Mouse (Mus musculus): ENCODE data around the gene Phc3. TPM values are rescaled to one million over a fixed set of nuclear protein-coding genes. Genes with fewer than 3 reads are reported as not detected.

Gene Phc3
- polyA plus RNA-seq (2012; rRNA removed): 22.5 and 23.5 TPM in 2 replicates

GRCm38 (mm10) chr3:30969104-30969581, at the start of gene Phc3:
Phc3 (minus strand) TSS chr3:30969415.
- DNase-seq (ENCODE audit: extremely low spot score in 1 of 2, low spot score in 1 of 2): peak; percentile 85 to 93

GRCm38 (mm10) chr3:31017652-31018051, 48.4 kb upstream of the Phc3 start:
- DNase-seq (ENCODE audit: extremely low spot score in 1 of 2, low spot score in 1 of 2): no peak

DNA sequence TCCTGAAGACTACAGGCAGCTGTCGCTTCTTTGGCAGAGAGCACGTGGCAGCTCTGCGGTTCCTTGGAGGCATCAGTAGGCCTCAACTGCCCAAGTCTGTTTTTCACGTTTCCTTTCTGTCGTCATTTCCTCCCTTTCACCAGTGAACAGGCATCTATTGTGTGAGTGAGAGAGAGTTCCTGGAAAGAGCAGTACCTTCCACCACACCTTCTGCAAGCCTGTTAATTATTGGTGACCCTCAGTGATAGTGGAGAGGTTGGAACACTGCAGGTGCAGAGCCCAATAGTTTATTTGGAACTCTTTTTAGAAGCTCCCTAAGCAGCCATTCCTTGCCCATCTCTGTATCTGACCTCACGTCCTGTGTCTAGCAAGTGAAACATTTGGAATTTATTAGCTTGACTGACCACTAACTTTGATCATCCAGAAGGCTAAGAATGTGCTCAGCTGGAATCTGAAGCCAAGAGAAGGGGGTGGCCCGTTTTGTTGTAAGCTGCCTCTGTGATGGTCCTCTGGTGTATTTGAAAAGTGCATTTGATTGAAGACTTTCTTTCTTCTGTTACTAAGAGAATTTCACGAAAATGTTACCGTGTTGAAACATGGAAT, 47.5 kb upstream of the Phc3 start:
- no peak for DNase-seq (ENCODE audit: extremely low spot score in 1 of 2, low spot score in 1 of 2)

GRCm38 (mm10) chr3:31015682-31016443, 46.6 kb upstream of the Phc3 start:
- no peak for DNase-seq (ENCODE audit: extremely low spot score in 1 of 2, low spot score in 1 of 2)

- DNase-seq (ENCODE audit: extremely low spot score in 1 of 2, low spot score in 1 of 2): no peak
These were observed 45.2 kb upstream of the Phc3 start for GRCm38 (mm10) chr3:31014374-31014773.

DNA sequence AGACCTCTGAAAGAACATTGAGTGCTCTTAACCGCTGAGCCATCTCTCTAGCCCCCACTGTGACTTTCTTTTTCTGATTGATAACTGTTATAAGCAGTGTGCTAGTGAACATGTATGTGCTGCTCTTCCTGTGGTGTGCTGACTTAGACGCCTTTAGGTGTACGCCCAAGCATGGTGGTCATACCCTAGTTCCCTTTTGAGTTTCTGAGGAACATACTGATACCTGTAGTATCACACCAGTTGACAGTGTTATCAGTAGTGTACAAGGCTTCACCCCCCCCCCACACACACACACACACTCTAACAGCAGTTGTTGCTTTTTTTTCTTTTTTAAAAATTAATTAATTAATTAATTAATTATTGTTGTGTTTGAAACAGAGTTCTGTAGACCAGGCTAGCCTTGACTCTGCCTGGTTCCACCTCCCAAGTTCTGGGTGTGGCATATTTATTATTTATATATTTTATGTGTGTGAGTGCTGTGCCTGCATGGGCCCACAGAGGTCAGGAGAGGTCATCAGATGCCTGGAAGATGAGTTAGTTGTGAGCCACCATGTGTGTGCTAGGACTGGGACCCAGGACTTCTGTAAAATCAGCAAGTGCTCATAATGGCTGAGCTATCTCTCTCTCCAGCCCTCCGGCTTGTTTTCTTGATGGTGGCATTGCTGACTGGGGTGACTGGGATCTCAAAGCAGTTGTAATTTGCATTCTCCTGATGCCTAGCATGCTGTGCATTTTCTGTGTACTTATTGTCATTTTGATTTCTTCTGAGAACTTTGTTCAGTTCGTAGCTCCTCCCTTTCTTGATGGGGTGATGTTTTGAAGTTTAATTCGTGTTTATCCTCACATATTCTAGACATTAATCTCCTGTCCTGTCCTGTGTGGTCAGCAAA, 35.4 kb upstream of the Phc3 start:
- DNase-seq (ENCODE audit: extremely low spot score in 1 of 2, low spot score in 1 of 2): no peak

- DNase-seq (ENCODE audit: extremely low spot score in 1 of 2, low spot score in 1 of 2): no peak
These were observed 31.9 kb upstream of the Phc3 start for GRCm38 (mm10) chr3:31001048-31001676.

DNA sequence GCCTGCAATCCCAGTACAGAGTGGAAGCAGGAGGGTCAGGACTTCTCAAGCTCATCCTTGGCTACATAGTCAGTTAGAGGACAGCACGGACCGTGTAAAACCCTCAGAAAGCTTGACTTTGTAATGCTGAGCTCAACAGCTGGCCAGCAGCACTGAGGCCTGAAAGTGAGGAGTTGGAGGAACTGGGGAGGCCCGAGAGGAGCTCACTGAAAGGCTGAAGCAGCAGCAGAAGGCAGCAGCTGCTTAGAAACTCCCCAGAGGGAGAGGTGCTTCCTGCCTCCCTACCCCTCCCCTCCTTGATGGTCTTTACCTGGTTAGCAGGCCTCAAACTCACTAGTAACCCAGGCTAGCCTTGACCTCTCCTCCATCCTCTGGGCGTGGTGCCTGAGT, 30.8 kb upstream of the Phc3 start:
- no peak for DNase-seq (ENCODE audit: extremely low spot score in 1 of 2, low spot score in 1 of 2)

GRCm38 (mm10) chr3:30999401-31000017, 30.3 kb upstream of the Phc3 start:
- no peak for DNase-seq (ENCODE audit: extremely low spot score in 1 of 2, low spot score in 1 of 2)

GRCm38 (mm10) chr3:30996688-30997014, 27.4 kb upstream of the Phc3 start:
- DNase-seq (ENCODE audit: extremely low spot score in 1 of 2, low spot score in 1 of 2): no peak

GRCm38 (mm10) chr3:30995899-30996687, 26.9 kb upstream of the Phc3 start:
- DNase-seq (ENCODE audit: extremely low spot score in 1 of 2, low spot score in 1 of 2): peak; percentile 41 to 50

DNA sequence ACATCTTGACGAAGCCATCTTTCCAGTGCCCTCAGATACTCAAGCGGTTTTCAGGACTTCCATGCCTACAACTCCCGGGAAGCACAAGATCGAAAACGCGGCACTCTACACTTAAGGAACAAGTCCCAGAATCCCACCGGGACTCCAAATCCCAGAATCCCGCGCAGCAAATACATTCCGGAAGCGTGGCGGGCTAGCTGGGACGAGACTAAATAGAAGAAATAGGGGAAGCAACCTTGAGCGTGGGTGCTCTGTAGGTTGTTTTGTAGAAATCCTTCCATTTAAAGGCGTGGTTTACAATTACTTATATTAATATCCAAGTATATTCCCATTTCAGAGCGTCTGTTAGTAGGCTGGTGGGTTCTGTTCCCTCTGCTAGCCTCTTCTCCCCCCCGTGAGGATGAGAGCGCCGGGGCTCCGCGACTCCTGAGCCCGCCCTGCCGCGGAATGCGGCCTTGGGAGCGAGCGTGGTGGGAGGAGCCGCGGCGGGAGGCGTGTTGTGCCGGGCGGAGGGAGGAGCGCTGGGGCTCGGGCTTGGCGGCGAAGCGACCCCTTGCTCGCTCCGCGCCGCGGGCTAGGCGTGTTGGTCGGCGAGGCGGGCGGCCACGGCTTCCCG, 26.2 kb upstream of the Phc3 start, which contains the start of gene Prkci:
Gene Prkci, plus strand, starts transcription at position 465 of the 616 bp plus-strand sequence.
- peak; percentile 91 to 96 for DNase-seq (ENCODE audit: extremely low spot score in 1 of 2, low spot score in 1 of 2)

DNA sequence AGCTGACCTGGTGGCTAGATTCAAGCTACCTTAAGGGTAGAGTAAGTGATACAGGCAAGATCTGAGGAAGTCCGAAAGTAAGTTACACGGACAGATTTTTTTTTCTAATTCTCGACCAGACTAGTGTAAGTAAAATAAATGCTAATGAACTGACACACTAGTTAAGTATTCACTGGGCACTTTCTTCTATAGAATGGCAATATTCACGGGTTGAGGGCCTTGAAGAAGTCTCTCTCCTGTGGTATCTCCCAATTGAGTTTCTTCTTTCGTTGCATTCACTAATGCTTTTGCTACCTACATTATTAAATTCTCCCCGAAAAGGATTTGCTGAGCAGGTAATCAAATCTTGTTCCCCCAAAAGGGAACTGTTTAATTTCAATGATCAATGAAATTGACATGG, 25.6 kb upstream of the Phc3 start:
- DNase-seq (ENCODE audit: extremely low spot score in 1 of 2, low spot score in 1 of 2): no peak

GRCm38 (mm10) chr3:30993066-30993573, 23.9 kb upstream of the Phc3 start:
- no peak for DNase-seq (ENCODE audit: extremely low spot score in 1 of 2, low spot score in 1 of 2)

DNA sequence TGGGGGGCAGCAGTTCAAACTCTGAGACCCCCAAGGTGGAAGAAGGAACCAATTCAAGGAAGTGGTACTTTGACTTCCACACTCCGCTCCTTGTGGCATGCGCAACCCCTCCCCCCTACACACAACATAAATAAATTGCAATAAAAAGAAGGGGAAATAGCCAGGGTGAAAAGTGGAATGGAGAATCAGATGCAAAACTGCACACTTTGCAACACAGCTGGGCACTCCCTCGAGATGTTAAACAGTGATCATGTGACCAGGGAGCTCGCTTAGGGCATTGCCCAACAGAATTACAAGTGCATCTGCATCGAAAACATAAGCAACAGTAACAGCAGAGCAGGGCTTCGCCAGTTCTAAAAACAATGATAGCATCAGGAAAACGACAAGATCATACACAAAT, 22.9 kb upstream of the Phc3 start:
- no peak for DNase-seq (ENCODE audit: extremely low spot score in 1 of 2, low spot score in 1 of 2)

DNA sequence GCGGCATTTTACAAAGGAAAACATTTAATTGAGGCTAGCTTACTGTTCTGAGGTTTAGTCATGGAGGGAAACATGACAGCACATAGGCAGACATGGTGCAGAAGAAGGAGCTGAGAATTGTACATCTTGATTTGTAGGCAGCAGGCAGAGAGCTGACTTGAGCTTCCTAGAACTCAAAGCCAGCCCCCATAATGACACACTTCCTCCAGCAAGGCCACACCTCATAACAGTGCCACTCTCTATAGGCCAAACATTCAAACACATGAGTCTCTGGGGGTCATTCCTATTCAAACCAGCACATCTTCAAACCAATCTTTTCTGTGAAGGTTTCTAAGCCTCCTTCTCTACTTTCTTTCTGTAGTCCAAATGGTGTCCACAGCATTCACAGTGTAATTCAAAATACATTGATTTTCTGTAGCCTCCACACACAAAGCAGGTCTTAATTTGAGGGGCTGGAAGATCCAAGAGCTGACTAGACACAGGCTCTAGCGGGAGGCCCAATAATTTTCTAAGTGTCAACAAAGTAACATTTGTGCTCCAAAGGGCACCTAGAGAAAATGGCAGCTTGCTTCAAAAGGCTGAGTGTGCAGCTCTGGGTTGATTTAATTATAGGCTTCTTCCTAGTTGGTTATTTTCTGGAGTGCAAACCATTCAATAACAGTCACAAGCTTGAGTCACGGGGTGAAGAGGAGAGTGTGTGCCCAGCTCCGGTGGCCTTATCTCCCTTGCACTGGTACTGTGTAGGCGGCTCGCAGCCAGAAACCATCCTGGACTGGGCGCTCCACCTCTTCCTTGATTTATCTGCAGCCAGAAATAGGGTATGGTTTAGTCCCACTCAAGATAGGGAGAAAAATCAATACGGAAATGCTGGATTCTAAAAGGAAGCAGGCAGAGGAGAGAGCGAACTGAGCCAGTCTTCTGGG, 18.4 kb upstream of the Phc3 start:
- no peak for DNase-seq (ENCODE audit: extremely low spot score in 1 of 2, low spot score in 1 of 2)

DNA sequence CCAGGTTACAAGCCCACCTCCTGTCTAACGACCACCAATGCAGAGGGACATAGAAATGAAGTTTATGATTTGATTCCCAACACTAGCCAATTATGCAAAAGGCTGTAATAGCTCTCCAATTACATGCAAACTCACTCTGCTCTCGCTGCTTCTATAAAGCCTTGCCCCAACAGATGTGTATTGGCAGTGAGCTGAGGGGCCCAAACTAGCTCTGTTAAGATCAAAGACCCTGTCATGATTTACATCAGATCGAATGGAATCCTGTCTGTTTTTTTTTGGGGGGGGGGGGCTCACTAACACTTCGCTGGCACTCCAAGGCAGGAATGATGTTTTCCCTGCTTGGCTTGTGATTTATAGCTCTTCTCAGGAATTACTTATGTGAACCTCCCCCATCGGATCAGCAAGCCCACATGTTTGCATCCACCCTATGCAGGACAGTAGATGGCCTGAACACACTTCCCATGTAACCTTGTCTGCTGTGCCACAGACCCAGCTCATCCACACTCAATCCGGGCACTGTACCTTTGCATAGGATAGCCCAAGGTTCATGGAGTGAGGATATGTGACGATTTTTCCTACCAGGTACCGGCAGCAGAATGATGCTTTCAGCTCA, 13.8 kb upstream of the Phc3 start:
- no peak for DNase-seq (ENCODE audit: extremely low spot score in 1 of 2, low spot score in 1 of 2)

All from frontal cortex, adult 2 months (tissue).